Mouse (Mus musculus): ENCODE results near the gene Gga1. TPM values are rescaled to one million over a fixed set of nuclear protein-coding genes. Genes with fewer than 3 reads are reported as not detected.

Gene Gga1
- polyA plus RNA-seq, 1 experiment, result 198 TPM

DNA sequence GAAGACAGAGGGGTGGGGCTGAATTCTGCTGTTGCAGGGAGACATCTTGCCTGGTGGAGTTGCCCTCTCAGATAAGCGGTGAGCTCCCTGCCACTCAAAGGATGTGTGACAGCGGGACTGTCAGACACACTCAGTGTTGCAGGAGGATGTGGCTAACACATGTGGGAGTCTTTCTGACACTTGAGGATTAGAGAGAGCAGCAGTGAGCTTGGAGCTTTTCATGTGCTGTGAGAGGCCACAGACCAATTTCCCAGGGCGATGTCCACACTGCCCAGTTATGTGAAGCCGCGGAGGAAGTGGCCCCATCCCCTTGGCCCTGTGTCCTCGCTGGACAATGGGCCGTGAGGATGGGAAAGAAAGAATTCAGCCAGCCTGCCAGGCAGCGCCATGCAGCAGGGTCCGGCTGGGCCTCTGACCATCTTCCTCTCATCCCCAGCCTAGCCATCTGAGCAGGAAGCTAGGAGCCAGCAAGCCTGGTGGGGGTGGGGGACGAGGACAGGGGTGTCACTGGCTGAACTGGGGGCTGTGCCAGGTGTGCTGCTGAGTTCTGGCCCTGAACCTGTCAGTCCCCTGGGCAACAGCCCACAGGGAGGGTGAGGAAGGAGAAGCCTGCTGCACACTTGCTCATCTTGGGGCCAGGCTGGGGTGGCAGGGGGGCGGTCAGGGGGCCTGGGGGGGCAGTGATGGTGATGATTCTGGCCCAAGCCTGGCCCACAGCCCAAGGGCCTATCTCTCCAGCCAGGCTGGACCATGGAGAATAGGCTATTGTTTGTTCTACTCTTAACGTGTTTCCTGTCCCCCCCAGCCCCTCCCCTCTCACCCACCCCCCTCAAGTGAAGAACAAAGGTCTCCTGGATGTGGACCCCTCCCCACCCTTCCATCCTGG, 41.5 kb upstream of the Gga1 start:
- peaks cover 6% of the 10 kb centered on the region; the same call in 1 of the 2 replicates for H3K9me3 ChIP-seq
- H3K4me3 ChIP-seq (replicated peaks), result peak overlapping the region; percentile 80
- peaks cover 39% of the 10 kb centered on the region for H3K27me3 ChIP-seq (replicated peaks)
- TF ChIP-seq FLI1 (IDR thresholded peaks at IDR 0.05; ENCODE audit: low read length), result no peak
- no peak for TF ChIP-seq GATA1 (IDR thresholded peaks at IDR 0.05; ENCODE audit: borderline replicate concordance, low read length)
- H3K4me1 ChIP-seq, result peaks cover 72% of the 10 kb centered on the region
- H3K36me3 ChIP-seq (replicated peaks; ENCODE audit: low read length), result no peaks in the 10 kb centered on the region

DNA sequence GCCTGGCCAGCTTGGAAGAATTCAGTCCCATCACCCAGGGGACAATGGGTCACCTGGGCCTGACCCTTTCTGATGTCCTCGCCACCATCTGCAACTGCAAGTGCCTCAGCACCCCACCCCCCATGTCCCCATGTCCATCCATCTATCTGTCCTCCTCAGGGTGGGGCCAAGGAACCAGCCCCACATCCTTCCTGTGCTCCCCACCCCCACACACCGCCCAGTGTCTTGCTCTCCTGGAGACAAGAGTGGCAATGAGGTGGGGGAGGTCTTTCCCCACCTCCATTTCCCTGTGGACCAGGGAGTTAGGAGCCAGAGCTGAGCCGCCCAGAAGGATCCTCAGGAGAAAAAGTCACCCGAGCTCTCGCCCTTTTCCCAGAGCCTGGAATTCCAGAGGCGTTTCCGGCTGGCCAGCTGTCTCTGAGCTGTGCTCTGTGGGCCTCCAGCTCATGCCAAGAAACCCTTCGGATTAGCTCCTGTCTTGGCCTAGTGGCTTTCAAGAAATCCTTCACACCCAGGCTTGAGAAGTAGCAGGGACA, 40.8 kb upstream of the Gga1 start:
- H3K27me3 ChIP-seq (replicated peaks), result peaks cover 41% of the 10 kb centered on the region
- peaks cover 72% of the 10 kb centered on the region for H3K4me1 ChIP-seq
- TF ChIP-seq GATA1 (IDR thresholded peaks at IDR 0.05; ENCODE audit: borderline replicate concordance, low read length), result no peak
- no peak for TF ChIP-seq FLI1 (IDR thresholded peaks at IDR 0.05; ENCODE audit: low read length)

DNA sequence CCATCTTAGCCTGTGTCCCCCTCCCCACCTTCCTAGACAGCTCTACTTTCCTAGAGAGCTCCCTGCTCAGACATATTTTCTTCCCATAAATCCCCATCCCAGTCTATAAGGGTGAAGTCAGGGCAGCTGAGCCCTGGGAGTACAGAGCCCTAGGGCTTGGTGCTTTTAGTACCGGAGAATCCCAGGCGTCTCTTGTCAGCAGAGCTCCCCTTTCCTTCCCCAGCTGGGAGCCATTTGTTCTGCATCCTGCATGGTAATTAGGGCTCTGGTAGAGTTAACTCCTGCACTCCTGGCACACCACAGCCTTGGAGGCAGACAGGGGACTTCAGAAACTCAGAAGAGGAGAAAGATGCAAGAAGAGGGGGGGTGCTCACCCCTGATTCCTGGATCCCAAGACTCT, 37.2 kb upstream of the Gga1 start:
- peaks cover 73% of the 10 kb centered on the region for H3K4me1 ChIP-seq
- peaks cover 6% of the 10 kb centered on the region; the same call in 1 of the 2 replicates for H3K9me3 ChIP-seq
- H3K4me3 ChIP-seq (replicated peaks), result no peak overlapping the region
- no peak for TF ChIP-seq FLI1 (IDR thresholded peaks at IDR 0.05; ENCODE audit: low read length)
- no peak for TF ChIP-seq GATA1 (IDR thresholded peaks at IDR 0.05; ENCODE audit: borderline replicate concordance, low read length)
- peaks cover 62% of the 10 kb centered on the region for H3K27me3 ChIP-seq (replicated peaks)
- H3K36me3 ChIP-seq (replicated peaks; ENCODE audit: low read length), result no peaks in the 10 kb centered on the region

More for the DNA sequence above, 40.8 kb upstream of the Gga1 start:
- Histone ChIP-seq H3K9me3 (peaks cover 6% of the 10 kb centered on the region; the same call in 1 of the 2 replicates), H3K4me3 (replicated peaks) (peak overlapping the region; percentile 33), H3K36me3 (replicated peaks; ENCODE audit: low read length) (no peaks in the 10 kb centered on the region)

DNA sequence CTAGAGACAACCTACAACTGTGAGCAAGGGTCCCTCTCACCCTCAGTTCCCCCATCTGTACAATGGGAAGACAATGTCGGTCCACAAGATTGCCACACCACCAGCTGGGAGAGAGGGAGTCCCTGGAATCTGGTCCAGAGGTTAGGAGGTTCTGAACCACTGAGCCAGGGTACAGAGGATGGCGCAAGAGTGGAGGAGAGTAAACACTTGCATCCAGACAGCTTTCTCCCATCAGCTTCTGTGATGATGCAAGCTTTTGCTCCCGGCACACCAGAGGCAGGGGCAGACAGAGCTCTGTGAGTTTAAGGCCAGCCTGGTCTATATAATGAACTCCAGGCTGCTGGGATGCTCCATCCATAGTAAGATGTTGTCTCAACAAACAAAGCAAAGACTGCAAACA, 36.7 kb upstream of the Gga1 start:
- H3K4me3 ChIP-seq (replicated peaks), result no peak overlapping the region
- H3K36me3 ChIP-seq (replicated peaks; ENCODE audit: low read length), result no peaks in the 10 kb centered on the region
- peaks cover 6% of the 10 kb centered on the region; the same call in 1 of the 2 replicates for H3K9me3 ChIP-seq
- TF ChIP-seq FLI1 (IDR thresholded peaks at IDR 0.05; ENCODE audit: low read length) (no peak), GATA1 (IDR thresholded peaks at IDR 0.05; ENCODE audit: borderline replicate concordance, low read length) (no peak)
- peaks cover 71% of the 10 kb centered on the region for H3K4me1 ChIP-seq
- H3K27me3 ChIP-seq (replicated peaks), result peaks cover 66% of the 10 kb centered on the region

GRCm38 (mm10) chr15:78840751-78841150, 36.2 kb upstream of the Gga1 start:
- H3K36me3 ChIP-seq (replicated peaks; ENCODE audit: low read length), result no peaks in the 10 kb centered on the region
- peaks cover 71% of the 10 kb centered on the region for H3K4me1 ChIP-seq
- H3K4me3 ChIP-seq (replicated peaks), result no peak overlapping the region
- peaks cover 71% of the 10 kb centered on the region for H3K27me3 ChIP-seq (replicated peaks)
- no peak for TF ChIP-seq FLI1 (IDR thresholded peaks at IDR 0.05; ENCODE audit: low read length)
- no peak for TF ChIP-seq GATA1 (IDR thresholded peaks at IDR 0.05; ENCODE audit: borderline replicate concordance, low read length)
- peaks cover 6% of the 10 kb centered on the region; the same call in 1 of the 2 replicates for H3K9me3 ChIP-seq

DNA sequence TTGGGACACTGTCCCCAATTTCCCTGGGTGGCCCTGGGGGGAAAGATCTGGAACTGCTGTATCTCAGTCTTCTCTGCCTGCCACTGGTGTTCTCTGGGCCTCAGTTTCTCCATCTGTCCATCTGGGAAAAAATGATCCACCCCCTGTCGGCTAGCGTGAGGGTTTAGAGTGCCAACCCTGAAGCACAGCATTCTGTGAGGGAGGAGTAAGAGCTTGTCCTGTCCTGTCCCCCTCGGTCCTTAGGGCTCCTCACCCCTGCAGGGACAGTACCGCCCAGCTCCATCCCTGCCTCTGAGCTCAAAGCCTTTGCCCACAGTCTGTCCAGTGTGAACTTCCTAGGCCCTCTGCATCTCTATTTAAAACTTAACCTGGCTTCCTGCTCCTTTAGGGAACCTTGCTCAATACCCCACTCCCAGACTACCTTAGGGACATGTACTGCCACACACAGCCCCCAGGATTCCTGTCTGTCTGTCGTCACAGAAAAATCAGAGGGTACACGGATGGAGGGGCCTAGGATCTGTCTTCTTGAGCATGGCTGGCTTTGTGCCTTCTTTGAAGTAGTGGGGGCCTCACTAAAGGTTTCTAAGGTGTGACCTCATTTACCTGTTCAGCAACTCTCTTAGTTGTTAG, 35.7 kb upstream of the Gga1 start:
- peaks cover 6% of the 10 kb centered on the region; the same call in 1 of the 2 replicates for H3K9me3 ChIP-seq
- peaks cover 76% of the 10 kb centered on the region for H3K27me3 ChIP-seq (replicated peaks)
- no peaks in the 10 kb centered on the region for H3K36me3 ChIP-seq (replicated peaks; ENCODE audit: low read length)
- H3K4me1 ChIP-seq, result peaks cover 69% of the 10 kb centered on the region
- TF ChIP-seq FLI1 (IDR thresholded peaks at IDR 0.05; ENCODE audit: low read length), result no peak
- no peak for TF ChIP-seq GATA1 (IDR thresholded peaks at IDR 0.05; ENCODE audit: borderline replicate concordance, low read length)
- H3K4me3 ChIP-seq (replicated peaks), result no peak overlapping the region

- H3K4me3 ChIP-seq (replicated peaks), result peak within 1 kb of the TSS; percentile 90
- peaks cover 71% of the 10 kb centered on the region for H3K4me1 ChIP-seq
- no peak for TF ChIP-seq GATA1 (IDR thresholded peaks at IDR 0.05; ENCODE audit: borderline replicate concordance, low read length)
- no peak for TF ChIP-seq FLI1 (IDR thresholded peaks at IDR 0.05; ENCODE audit: low read length)
- no peaks in the 10 kb centered on the region for H3K36me3 ChIP-seq (replicated peaks; ENCODE audit: low read length)
- H3K9me3 ChIP-seq, result no peaks in the 10 kb centered on the region
- H3K27me3 ChIP-seq (replicated peaks), result peaks cover 88% of the 10 kb centered on the region
Measured at GRCm38 (mm10) chr15:78842371-78843163, 34.4 kb upstream of the Gga1 start, which contains the start of gene Cdc42ep1. Gene Cdc42ep1 (plus strand): TSS chr15:78842624.

DNA sequence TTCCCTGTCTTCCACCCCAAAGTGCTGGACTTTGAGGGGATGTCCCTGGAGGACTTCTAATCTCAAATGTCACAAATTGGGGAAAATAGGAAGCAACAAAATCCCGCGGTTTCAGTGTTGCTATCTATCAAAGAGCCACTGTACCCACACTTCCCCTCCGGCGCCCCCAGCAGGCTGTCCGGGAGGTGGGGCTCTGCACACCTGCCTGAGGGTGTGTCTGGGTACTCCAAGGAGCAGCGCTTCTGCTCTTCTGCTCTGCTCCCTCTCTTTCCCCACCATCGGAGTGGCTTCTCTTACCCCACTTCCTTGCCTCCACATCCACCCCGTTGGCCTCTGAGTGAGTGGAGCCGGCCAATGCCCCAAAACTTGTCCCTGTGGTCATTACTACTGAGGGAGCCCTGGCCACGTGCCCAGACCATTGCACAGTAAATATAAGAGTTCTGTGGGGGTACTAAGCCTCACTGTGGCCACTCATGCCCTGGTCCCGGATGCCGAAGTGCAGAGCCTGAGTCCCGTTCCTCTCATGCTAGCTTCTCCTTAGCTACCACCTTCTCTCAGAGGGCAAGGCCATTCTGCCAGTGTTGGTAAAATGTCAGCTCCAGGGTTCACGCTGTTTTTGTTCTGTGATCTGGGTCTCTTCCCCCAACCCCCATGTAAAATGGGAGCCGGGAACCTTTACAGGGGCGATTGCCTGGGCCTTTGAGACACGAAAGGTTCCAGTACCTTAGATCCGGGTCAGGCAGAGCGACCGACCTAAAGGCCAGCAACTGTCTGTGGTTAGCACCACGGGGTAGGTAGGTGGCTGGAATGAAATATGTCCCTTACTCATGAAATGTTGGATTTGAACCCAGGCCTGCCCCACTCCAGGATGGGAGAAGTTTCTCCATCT, 33.2 kb upstream of the Gga1 start:
- Histone ChIP-seq H3K4me1 (peaks cover 80% of the 10 kb centered on the region), H3K36me3 (replicated peaks; ENCODE audit: low read length) (no peaks in the 10 kb centered on the region), H3K27me3 (replicated peaks) (peaks cover 90% of the 10 kb centered on the region), H3K4me3 (replicated peaks) (peak overlapping the region; percentile 23), H3K9me3 (no peaks in the 10 kb centered on the region)
- TF ChIP-seq GATA1 (IDR thresholded peaks at IDR 0.05; ENCODE audit: borderline replicate concordance, low read length) (no peak), FLI1 (IDR thresholded peaks at IDR 0.05; ENCODE audit: low read length) (no peak)
